Mouse (Mus musculus) testis, adult 2 months (tissue): ENCODE results near the gene Atl2.

Experiments used
- CTCF ChIP-seq: fragments of 200-500 bp; IDR thresholded peaks from 2 replicates; pipeline ENCODE4 v1.5.1; 2012; ENCODE audit warnings: low read depth, mild to moderate bottlenecking, inconsistent platforms, low read length, moderate library complexity; ENCODE audit not compliant: control insufficient read depth, insufficient read depth, insufficient replicate concordance
- POLR2A ChIP-seq: fragments of 200-500 bp; IDR thresholded peaks from 2 replicates; pipeline ENCODE4 v1.6.1; 2012; ENCODE audit warnings: low read depth, mild to moderate bottlenecking, inconsistent platforms, low read length, moderate library complexity; ENCODE audit not compliant: control insufficient read depth

DNA sequence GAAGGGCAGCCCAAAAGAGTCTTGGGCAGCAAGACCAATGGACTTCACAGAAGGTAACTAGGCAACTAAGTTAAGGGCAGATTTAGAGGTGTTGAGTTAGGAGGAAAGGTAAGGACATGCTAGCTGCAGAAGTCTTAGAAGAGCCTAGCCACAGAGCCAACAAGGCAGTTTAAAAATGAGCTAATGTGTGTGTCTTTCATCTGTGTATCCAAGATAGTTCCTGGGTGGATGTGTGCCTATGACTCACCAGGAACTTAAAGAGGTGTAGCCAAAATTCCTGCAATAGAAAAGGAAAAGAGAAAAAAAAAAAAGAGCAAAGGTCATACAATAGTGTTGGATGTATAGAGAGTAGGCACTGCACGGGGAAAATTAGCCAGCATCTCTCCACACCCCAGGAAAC, 63.6 kb downstream of the Atl2 start:
- no peak for TF ChIP-seq POLR2A
- TF ChIP-seq CTCF: no peak
